Mouse (Mus musculus) lung, postnatal 10 days (tissue): ENCODE results near the gene Tmem88b.
"Not testable (repeated sequence)": the region's sequence is repeated elsewhere in the genome, so short reads cannot be mapped to it uniquely, and the experiment has no call there.

ENCODE experiments used
- DNase-seq: peaks from one replicate; pipeline ENCODE4 v3.0.0; 2021

The Tmem88b gene

DNA sequence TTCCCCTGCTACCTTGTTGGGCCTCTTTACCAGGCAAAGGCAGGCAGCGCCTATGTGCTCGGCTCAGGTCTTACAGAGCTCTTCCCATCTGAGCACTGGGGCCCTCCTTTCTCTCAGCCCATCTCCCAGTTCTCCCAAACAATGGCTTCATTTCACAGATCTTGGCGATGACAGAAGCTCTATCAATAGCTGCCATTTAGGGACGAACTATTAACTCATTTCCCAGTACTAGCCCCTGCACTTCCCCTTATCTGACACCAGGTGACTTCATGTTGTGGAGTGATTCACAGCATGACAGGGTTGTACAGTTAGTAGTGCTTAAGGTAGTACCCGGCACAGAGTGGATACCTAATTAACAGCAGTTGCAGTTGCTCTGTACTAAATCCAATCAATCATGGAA is at the start of gene Tmem88b:
Tmem88b (minus strand) TSS at position 56 of the 400 bp plus-strand sequence.
- DNase-seq = no peak

DNA sequence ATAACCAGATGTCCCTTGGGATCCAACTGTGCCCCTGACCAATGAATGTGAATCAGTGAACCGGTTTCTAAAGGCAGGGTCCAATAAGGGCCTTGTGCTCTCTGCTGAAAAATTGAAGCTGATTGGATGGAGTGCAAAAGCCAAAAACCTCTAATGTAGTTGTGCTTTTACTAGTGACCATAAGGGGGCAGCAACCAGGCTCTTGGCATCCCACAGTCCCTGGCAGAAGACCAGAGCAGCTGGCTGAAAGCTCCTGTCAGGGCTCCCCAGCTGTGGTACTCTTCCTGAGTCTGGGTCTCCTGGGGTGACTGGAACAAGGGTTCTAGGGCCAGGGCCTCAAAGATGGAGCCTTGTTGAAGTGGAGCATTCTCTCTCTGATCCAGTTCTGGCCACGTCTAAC is 48.2 kb upstream of the Tmem88b start:
- DNase-seq = peak; percentile 92

DNA sequence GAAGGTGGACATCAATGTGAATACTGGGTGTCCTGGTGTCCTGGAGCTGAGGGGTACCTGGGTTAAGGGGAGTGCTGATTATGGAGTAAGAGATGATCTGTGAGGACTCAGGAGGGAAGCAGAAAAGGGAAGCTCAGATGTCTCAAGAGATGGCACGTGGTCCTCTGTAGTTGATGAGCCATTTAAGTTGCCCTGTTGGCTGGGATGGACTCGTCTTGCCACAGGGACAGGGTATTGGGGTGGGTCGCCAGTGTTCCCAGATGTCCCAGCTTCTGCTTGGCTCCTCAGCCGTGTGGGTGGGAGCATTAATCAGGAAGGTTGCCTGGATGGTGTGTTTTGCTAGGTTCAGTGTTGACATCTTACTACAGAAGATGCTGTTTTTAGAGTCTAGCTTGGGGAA is 47.6 kb upstream of the Tmem88b start:
- DNase-seq = no peak

DNA sequence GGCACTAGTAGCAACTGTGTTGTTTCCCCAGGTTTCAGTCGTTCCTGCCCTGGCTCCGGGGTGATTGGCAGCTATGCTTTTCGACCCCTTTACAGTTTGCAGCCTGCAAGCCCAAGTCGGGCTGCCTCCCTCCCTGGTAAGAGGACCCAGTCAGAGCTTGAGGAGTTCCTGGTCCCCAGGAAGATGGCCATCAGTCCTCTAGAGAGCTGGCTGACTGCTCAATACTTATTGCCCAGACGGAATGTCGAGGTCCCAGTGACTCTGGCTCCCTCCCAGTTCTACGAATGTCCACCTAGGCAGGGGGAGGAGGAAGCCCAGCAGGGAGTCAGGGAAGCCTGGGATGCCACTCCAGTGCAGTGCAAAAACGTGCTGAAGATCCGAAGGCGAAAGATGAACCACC is 46.6 kb upstream of the Tmem88b start:
- DNase-seq = no peak

DNA sequence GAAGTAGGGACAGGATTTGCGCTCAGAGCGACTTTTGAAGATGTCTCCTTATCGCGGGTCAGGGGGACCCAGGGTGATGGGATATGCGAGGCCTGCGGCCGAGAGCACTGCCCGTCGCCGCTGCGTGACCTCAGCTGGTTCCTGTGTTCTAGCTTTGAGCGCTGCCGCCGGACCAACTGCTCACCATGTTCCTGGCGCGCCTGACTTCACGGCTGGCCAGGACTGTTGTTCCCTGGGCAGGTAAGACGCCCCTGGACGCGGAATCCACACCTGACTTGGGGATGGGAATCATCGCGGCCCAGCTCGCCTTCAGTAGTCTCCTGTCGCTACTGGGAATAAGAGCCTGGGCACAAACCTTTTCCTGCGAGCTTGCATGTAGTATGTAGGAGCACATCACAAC is 46.2 kb upstream of the Tmem88b start:
- no peak for DNase-seq

DNA sequence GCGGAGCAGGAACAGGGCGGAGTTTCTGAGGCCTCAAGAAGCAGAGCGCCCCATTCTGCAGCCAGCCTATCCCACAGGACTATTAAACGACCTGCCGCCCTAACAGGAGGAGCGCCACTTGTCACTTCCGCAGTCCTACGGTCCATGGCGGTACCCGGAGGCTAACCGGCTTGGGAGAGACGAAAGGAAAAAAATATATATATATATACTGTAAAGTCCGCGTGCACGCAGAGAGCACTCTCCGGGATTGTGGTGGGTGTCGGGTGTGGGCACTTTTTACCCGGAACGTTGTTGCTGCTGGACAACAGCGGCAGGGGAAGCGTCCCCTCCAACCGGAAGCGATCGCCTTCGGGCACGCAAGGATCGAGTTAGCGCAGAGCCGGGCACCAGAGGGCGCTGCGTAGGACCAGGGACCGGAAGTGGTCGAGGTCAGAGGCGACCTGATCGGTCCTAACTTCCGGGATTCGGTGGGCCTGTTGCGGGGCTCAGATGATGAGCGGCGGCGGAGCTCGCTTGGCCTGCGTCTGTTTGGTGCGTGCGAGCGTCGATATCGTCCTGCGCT is 45.6 kb upstream of the Tmem88b start, which contains the start of gene Aurkaip1:
Aurkaip1 (plus strand) TSS at position 68 of the 562 bp plus-strand sequence.
- peak; percentile 98 for DNase-seq

DNA sequence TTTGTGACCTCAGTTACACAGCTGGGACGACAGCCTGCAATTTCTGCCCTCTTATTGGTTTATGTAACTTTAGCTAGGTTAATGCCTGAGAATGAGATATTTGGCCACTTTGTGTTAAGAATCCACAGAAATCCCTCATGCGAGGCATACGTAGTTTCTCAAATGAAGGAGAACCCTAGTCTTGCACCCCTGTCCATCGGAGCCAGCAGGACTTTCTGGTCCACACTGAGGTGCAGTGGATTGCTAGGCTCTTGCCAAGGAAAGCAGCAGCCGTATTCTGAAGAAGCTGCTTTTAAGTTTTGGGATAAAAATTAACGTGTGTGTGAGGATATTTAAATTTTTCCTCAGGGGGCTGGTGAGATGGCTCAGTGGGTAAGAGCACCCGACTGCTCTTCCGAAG is 44.9 kb upstream of the Tmem88b start:
- no peak for DNase-seq

DNA sequence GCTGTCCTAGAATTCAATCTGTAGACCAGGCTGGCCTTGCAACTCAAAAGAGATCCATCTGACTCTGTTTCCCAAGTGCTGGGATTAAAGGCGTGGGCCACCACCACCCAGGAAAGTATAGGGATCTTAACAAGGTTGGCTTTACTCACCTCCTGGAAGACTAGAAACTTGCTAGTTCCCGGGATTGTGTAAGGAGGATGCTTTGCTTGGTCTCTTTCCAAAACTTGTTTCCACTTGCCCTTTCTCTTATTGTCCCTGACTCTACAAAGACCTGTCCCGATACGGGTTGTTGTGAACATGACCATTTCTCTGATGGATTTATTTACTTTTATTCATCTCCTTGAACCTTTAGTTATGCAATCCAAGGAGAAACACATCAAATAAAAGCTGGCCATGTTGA is 44.2 kb upstream of the Tmem88b start:
- DNase-seq = no peak

DNA sequence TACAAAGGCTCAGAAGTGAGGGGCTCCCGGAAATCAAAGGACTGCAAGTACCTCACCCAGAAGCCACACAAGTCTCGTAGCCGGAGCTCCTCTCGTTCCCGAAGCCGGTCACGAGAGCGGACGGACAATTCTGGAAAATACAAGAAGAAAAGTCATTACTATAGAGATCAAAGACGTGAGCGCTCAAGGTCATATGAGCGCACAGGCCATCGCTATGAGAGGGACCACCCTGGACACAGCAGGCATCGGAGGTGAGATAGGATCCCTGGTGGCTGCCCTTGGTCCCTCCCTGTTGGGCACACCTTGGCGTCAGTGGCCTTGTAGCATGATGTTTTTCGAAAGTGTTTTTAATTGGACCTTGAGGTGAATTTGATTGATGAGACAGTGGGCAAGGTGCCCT is 37.8 kb upstream of the Tmem88b start:
- no peak for DNase-seq

DNA sequence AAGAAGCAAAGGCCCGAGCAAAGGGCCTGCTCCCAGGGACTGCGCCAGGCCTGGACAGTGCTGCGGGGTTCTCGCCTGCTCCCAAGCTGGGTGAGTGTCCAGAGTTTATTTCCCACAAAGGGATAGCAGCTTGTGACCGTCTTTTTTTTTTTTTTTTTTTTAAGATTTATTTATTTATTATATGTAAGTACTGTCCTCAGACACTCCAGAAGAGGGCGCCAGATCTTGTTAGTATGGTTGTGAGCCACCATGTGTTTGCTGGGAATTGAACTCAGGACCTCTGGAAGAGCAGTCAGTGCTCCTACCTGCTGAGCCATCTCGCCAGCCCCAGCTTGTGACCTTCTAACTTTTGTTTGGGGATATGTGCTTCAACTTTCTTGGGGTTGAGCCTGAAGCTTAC is 35.4 kb upstream of the Tmem88b start:
- DNase-seq = peak; percentile 56

DNA sequence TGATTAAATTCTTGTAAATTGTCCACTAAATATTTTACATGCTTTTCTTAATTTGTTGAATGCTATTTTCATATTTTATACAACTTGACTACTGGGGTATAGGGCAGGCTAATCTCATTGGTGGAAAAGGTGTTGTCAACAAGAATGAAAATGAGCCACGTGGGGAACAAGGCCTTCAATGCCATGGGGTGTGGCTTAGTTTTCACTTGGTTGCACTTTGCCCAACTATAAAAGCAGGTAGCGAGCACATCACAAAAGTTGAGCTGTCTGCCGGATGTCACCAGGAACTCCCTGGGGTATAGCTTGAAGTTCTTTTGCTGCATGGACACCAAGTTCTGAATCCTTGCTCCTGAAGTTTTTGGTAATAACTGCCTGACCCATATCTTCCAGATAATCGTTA is 31.9 kb upstream of the Tmem88b start:
- no peak for DNase-seq

DNA sequence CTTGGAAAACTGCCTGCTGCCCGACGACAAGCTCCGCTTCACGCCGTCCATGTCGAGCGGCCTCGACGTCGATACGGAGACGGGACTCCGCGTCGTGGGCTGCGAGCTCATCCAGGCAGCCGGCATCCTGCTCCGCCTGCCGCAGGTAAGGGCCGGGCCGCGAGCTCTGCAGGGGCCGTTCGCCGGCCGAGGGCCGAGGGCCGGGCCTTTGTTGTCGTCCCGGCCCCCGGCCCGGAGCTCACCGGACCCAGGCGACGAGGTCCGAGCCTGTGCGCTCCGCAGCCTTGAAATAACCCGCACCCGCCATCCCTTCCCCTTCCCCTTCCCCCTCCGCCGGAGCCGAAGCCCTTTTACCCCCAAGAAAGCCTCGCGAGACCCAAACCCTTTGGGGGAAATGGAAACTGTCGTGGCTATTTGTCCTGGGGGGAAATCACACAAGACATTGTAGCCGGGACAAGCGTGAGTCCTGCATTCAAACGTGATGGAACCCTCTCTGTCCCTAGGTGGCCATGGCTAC is 27.0 kb upstream of the Tmem88b start:
- peak; percentile 65 for DNase-seq

DNA sequence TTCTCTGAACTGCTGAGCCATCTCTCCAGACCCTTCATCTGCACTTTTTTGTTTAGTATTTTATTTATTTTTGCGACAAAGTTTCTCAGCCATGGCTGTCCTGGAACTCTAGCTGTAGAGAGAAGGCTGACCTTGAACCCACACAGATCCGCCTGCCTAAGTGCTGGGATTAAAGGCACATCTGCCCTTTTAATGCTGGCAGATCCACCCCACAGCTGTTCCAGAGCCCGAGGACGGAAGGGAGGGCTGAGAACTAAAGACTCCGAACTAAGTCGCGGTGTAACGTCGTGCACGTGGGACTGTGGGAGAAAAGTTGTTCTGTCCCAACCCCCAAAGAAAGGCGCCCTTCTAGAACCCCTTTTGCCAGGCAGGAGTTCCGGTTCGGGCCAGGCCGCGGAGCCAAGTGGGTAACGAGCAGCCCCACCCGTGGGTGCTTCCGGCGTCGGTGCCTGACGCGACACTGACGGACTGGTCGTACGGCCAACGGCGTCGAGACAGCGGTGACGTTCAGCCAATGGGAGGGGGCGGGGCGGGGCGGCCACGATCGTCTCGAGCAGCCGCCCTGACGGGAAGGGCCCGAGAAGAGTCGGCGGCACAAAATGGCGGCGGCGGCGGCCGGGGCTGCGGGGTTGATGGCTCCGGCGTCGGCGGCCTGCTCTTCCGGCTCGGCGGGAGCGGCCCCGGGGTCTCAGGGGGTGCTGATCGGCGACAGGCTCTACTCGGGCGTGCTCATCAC is 26.4 kb upstream of the Tmem88b start, which contains the start of gene Ccnl2:
Ccnl2 (plus strand) TSS at position 561 of the 736 bp plus-strand sequence.
- DNase-seq = peak; percentile 96

DNA sequence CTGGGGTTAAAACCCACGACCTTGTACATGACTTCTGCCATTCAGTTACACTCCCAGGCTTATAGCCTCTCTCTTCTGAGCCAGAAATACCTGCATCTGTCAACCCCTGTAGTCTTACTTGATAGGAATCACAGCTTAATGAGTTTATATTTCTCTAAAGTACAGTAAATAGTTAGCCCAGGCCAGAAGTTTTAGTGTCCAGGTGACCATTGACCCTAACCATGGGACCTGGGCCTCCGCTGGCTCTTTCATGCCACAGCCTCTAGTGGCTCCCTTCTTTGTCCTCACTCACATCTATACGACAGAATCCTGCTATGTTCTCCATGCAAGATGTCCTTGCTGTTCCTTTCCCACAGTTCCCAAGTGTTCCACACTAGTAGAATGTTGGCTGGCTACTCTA is 22.2 kb upstream of the Tmem88b start:
- no peak for DNase-seq

DNA sequence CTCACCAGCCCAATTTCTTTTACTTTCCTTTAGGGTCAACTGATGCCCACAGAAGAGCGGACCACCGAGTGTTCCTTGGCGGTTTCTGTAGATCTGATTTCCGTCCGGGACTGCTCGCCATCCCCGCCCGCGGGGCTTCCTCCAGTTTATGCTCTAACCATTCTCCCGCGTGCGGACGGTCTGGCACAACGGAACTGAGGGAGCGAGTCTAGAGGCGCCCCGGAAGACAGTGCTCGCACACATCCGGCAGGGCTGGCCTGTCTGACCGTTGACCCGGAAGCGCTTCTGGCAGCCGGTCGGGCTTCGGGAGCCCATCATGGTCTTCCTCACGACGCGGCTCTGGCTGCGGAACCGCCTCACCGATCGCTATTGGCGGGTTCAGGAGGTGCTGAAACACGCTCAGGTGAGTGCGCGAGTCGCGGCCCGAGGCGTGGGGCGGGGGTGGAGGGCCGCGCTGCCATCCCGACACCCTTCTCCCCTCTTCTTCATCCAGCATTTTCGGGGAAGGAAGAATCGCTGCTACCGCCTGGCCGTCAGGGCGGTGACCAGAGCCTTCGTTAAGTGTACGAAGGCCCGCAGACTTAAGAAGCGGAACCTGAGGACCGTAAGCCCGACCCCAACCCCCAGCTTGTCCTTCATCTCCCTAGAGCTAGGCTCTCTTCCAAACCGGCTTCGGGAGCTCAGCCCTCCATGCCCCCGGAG is 17.8 kb upstream of the Tmem88b start:
- peak; percentile 98 for DNase-seq

DNA sequence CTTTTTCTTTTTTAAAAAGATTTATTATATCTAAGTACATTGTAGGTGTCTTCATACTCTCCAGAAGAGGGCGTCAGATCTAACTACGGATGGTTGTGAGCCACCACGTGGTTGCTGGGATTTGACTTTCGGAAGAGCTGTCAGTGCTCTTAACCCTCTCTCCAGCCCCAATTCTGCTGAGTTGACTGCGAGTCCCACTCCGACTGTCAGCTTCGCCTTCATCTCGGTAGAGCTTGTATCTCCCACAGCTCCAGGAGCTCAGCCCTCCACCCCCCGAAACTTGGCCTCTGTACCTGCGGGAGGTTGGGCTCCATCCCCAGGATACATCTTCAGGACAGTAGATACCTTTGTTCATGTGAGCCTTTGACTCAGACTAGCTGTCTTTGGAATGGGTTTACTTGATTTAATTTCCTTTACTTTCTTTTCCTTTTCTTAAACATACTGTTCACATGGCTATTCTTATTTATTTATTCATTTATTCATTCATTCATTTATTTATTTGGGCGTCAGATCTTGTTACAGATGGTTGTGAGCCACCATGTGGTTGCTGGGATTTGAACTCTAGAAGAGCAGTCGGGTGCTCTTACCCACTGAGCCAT is 17.2 kb upstream of the Tmem88b start, which contains the start of gene Mrpl20:
Mrpl20 (plus strand) TSS at position 138 of the 599 bp plus-strand sequence.
- DNase-seq = no peak

DNA sequence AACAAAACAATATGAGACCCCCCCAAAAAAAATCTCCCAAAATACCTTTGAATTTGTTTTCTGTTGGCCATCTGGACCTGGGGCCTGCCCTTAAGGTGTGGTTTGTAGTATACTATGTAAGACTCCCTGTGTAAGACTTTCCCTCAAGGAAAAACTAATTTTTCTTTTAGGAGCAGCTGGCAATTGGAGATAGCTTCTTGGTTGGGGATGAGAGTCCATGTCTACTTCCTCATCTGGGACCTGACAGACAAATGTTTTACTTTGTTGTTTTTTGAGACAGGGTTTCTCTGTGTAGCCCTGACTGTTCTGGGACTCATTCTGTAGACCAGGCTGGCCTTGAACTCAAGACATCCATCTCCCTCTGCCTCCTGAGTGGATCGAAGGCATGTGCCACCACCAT is 16.4 kb upstream of the Tmem88b start:
- no peak for DNase-seq

DNA sequence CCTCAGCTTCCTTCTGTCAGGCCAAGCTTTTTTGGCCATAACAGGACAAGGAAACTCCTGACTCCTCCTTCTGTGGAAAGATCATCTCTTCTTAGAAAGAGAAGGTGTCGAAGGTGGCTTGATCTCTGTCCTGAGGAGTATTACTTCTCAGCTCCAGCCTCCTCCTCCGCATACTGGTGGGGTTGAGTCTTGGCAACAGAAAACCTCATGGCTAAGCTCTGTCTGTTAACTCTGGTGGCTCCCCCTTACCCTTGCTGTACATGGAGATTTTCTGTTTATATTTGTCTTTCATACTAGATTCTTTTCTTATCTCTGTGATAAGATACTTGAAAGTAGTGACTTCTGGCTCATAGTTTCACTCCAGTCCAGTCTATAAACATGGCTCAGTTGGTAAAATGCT is 8.1 kb upstream of the Tmem88b start:
- DNase-seq = no peak

DNA sequence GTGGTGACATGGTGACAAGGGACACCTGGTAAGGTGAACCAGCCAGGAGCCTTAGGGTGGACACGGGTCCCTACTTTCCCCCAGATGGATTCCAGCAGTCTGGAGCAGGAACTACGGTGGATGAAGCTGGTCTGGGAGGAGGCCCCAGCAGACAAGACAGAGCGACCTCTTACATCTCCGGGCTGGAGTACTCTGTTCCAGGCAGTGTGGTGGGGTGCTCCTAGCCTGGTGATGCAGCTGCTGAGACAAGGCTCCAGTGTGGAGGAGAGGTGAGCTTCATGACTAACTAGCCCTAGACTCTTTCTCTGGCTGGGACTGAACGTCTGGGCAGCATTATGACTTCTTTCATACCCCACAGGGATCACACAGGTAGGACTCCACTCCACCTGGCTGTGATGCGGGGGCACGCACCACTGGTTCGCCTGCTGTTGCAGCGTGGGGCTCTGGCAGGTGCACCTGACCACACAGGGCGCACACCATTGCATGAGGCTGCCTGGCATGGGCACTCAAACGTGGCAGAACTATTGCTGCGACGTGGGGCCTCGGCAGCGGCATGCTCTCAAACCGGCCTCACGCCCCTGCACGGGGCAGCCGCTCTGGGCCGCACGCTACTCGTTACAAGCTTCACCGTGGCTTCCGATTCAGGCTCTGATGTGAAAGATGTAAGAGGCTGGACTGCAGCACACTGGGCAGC is 5.7 kb upstream of the Tmem88b start:
- DNase-seq = no peak

DNA sequence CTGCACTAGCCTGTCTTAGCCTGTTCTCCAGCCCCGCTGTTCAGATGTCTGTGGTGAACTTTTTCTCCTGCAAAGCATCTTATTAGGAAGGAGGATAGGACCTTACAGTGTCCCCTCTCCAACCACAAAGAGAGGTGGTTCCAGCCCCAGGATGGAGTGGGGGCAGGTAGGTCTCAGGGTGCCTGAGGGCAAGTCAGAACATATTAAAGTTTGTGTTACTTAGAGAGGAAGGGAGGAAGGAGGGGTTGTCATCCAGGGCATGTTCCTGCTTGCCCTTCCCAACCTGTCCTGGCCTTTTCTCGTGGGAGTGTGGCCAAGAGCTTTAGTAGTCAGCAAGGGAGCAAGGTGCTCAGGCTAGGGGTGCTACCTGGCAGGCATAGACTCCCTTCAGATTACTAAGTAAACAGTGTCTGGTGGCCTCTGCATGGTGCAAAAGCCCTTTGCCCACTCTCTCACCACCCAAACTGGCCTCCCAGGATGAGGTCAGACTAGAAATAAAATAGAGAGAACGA is 5.0 kb upstream of the Tmem88b start:
- no peak for DNase-seq

DNA sequence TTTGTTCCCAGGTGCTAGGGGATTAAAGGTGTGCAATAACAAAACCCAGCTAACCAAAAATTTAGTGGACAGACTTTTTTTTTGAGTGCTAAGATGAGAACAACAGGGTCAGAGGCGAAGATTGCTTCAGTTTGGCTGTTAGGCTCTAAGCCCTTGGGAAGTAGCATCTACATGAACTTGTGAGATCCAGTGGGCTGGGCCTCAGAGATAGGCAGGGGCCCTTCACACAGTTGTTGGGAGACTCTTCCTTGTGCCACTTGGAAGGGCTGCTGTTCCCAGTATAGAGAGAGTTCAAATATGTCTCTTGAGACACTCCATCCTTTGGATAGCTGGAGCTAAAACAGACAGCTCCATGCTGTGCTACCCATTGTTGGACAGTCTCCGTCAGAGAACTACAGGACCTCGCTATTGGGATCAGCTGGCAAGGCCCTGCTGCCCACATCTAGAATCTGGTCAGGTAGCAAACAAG is 4.4 kb upstream of the Tmem88b start, which contains the start of gene Ankrd65:
Ankrd65 (plus strand) TSS at position 419 of the 469 bp plus-strand sequence.
- no peak for DNase-seq

DNA sequence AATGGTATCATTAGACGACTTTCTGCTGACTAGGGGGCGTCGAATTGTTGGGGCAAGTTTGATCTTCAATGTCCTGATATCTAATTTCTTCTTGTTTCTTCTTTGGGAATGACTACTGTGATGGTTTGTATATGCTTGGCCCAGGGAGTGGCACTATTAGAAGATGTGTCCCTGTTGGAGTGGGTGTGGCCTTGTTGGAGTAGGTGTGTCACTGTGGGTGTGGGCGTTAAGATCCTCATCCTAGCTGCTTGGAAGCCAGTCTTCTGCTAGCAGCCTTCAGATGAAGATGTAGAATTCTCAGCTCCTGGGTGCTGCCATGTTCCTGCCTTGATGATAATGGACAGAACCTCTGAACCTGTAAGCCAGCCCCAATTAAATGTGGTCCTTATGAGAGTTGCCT is 3.2 kb upstream of the Tmem88b start:
- DNase-seq = not testable (repeated sequence)
